ENCODE assay signal across 8 mouse cellular contexts in the genomic region with DNA sequence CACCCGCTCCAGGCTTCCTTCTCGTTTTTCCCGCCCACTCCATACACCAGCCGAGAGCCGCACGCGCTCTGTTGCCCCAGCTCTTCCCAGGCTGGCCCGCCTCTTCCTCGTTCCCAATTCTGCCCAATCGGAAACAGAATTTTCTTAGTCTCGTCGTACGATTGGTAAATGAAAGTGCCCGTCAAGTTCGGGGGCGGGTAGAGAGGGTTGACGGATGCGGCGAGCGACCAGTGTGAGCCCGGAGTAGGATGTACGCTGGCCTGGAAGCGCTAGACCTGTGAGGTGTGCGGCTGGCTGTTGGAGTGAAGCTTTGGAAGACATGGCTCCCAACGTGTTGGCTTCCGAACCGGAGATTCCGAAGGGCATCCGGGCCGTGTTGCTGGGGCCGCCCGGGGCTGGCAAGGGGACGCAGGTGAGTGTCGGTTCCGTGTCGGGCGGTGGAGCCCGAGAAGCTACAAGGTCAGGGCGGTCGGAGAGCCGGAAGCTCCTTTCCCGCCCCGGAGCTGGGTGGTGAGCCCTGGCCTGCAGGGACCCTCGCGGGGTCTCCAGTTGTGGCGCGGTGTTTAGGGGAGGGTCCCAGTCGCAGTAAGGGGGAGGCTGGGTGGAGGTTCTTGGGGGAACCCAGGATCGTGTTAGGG. TPM values are rescaled to one million over a fixed set of nuclear protein-coding genes. Genes with fewer than 3 reads are reported as not detected.
A peak's percentile ranks its signal among the peaks of the same experiment; 100 is the strongest.
DNase-seq lines count a peak whose midpoint lies in the region; ATAC-seq and TF ChIP-seq lines count a peak whose summit lies in the region.

No protein-coding gene starts in this region.

- under 1% methylated on average over 49 of the region's 49 CpGs for WGBS in heart, embryonic 12.5 days
- under 1% methylated on average over 49 of the region's 49 CpGs for WGBS in kidney, postnatal 0 days
- WGBS in liver, embryonic 11.5 days: under 1% methylated on average over 49 of the region's 49 CpGs
- under 1% methylated on average over 49 of the region's 49 CpGs for WGBS in stomach, embryonic 14.5 days

- H3K36me3 ChIP-seq in heart, embryonic 12.5 days: peaks cover 17% of the 10 kb centered on the region; the same call in 1 of the 2 replicates
- H3K36me3 ChIP-seq in kidney, postnatal 0 days (ENCODE audit: insufficient read depth, low read length): no peaks in the 10 kb centered on the region
- H3K36me3 ChIP-seq in liver, embryonic 11.5 days (ENCODE audit: control insufficient read depth, insufficient read depth, low read length): peaks cover 3% of the 10 kb centered on the region; the same call in 1 of the 2 replicates
- H3K36me3 ChIP-seq in stomach, embryonic 14.5 days (ENCODE audit: control insufficient read depth, insufficient read depth, low read length): no peaks in the 10 kb centered on the region

- H3K4me1 ChIP-seq in heart, embryonic 12.5 days (replicated peaks): peaks cover 45% of the 10 kb centered on the region
- 0 out of 2 replicates have a peak, but pooled peaks cover 12% of the 10 kb centered on the region for H3K4me1 ChIP-seq in kidney, postnatal 0 days (replicated peaks; ENCODE audit: insufficient read depth, low read length)
- H3K4me1 ChIP-seq in liver, embryonic 11.5 days (replicated peaks; ENCODE audit: control insufficient read depth, insufficient read depth, low read length): peaks cover 22% of the 10 kb centered on the region
- H3K4me1 ChIP-seq in stomach, embryonic 14.5 days (ENCODE audit: control insufficient read depth, insufficient read depth, low read length): peaks cover 24% of the 10 kb centered on the region

- H3K4me3 ChIP-seq in heart, embryonic 12.5 days: peak overlapping the region; percentile 83
- H3K4me3 ChIP-seq in kidney, postnatal 0 days (replicated peaks; ENCODE audit: low read depth, low read length): peak overlapping the region; percentile 67
- H3K4me3 ChIP-seq in liver, embryonic 11.5 days (ENCODE audit: low read depth, low read length): peak overlapping the region; percentile 71
- H3K4me3 ChIP-seq in stomach, embryonic 14.5 days (ENCODE audit: low read depth, low read length): peak overlapping the region; percentile 87

- TF ChIP-seq CTCF in kidney, postnatal 0 days (IDR thresholded peaks at IDR 0.05; ENCODE audit: low read depth): no peak

- DNase-seq in CD4-positive helper T cell, adult 2 months (ENCODE audit: low read depth, low spot score): peak; percentile 96
- DNase-seq in brain, embryonic 18.5 days (ENCODE audit: low read depth, low spot score): peak; percentile 95
- DNase-seq in kidney, postnatal 0 days (ENCODE audit: low spot score): peak; percentile 98
- DNase-seq in liver, embryonic 11.5 days (ENCODE audit: low spot score): peak; percentile 96
- DNase-seq in naive thymus-derived CD4-positive, alpha-beta T cell, adult 2 months (ENCODE audit: low read depth): peak; percentile 99

- peak; percentile 95 for ATAC-seq in erythroid progenitor cell, adult 5-6 weeks (replicated peaks; ENCODE audit: low FRiP score, poor library complexity, severe bottlenecking)
- ATAC-seq in heart, embryonic 12.5 days (ENCODE audit: insufficient number of reproducible peaks, low FRiP score): peak; percentile 99
- ATAC-seq in kidney, postnatal 0 days (replicated peaks; ENCODE audit: low FRiP score, low read depth): peak; percentile 98
- ATAC-seq in liver, embryonic 11.5 days (replicated peaks; ENCODE audit: low FRiP score): peak; percentile 100
- ATAC-seq in stomach, embryonic 14.5 days (ENCODE audit: insufficient number of reproducible peaks, insufficient read depth, low FRiP score, low read depth): peak; percentile 99

- H3K9me3 ChIP-seq in heart, embryonic 12.5 days (replicated peaks): no peaks in the 10 kb centered on the region
- no peaks in the 10 kb centered on the region for H3K9me3 ChIP-seq in kidney, postnatal 0 days (replicated peaks; ENCODE audit: low read length)
- no peaks in the 10 kb centered on the region for H3K9me3 ChIP-seq in liver, embryonic 11.5 days (ENCODE audit: control insufficient read depth, low read length)
- H3K9me3 ChIP-seq in stomach, embryonic 14.5 days (ENCODE audit: control insufficient read depth, low read depth, low read length): no peaks in the 10 kb centered on the region

- H3K27ac ChIP-seq in heart, embryonic 12.5 days (ENCODE audit: poor library complexity, severe bottlenecking): peak overlapping the region; percentile 75
- H3K27ac ChIP-seq in kidney, postnatal 0 days: peak overlapping the region; percentile 78
- H3K27ac ChIP-seq in liver, embryonic 11.5 days (ENCODE audit: low read depth, low read length): peak overlapping the region; percentile 51
- H3K27ac ChIP-seq in stomach, embryonic 14.5 days (ENCODE audit: low read length): peak overlapping the region; percentile 59; the same call in 1 of the 2 replicates

- H3K9ac ChIP-seq in heart, embryonic 12.5 days: peak overlapping the region; percentile 88
- H3K9ac ChIP-seq in kidney, postnatal 0 days (ENCODE audit: low read depth, low read length): peak overlapping the region; percentile 77
- H3K9ac ChIP-seq in liver, embryonic 11.5 days (ENCODE audit: low read depth, low read length): peak overlapping the region; percentile 81
- H3K9ac ChIP-seq in stomach, embryonic 14.5 days (replicated peaks; ENCODE audit: low read depth, low read length): peak overlapping the region; percentile 73

- peak overlapping the region; percentile 87 for H3K4me2 ChIP-seq in heart, embryonic 12.5 days
- peak overlapping the region; percentile 93 for H3K4me2 ChIP-seq in kidney, postnatal 0 days (ENCODE audit: low read length)
- H3K4me2 ChIP-seq in liver, embryonic 11.5 days: peak overlapping the region; percentile 98
- peak overlapping the region; percentile 81 for H3K4me2 ChIP-seq in stomach, embryonic 14.5 days (replicated peaks; ENCODE audit: low read depth, low read length)

- H3K27me3 ChIP-seq in heart, embryonic 12.5 days (replicated peaks): no peaks in the 10 kb centered on the region
- no peaks in the 10 kb centered on the region for H3K27me3 ChIP-seq in kidney, postnatal 0 days (ENCODE audit: insufficient read depth, low read length)
- H3K27me3 ChIP-seq in liver, embryonic 11.5 days (replicated peaks; ENCODE audit: control insufficient read depth, insufficient read depth, low read length): no peaks in the 10 kb centered on the region
- H3K27me3 ChIP-seq in stomach, embryonic 14.5 days (ENCODE audit: control insufficient read depth, insufficient read depth, low read length): no peaks in the 10 kb centered on the region

RNA-seq across cellular contexts. Expression of a gene that starts 1.4 kb away (rescaled TPM):
- 29.2 and 36.9 TPM in 2 replicates for total RNA-seq in erythroid progenitor cell, adult 5-6 weeks (2015; ENCODE audit: low replicate concordance)
- 25.0 and 34.1 TPM in 2 replicates for total RNA-seq in erythroid progenitor cell, adult 5-6 weeks (2017; ENCODE audit: low replicate concordance)
- 164 and 167 TPM in 2 replicates for polyA plus RNA-seq in heart, embryonic 12.5 days (2016; fragmentation: Nextera tagmentation; extraction: Ambion mirVana)
- 173 and 188 TPM in 2 replicates for polyA plus RNA-seq in kidney, postnatal 0 days (2015; fragmentation: Nextera tagmentation; extraction: Ambion mirVana)
- 235 and 256 TPM in 2 replicates for polyA plus RNA-seq in liver, embryonic 11.5 days (2014; fragmentation: Nextera tagmentation; extraction: Ambion mirVana)
- 123 and 127 TPM in 2 replicates for polyA plus RNA-seq in stomach, embryonic 14.5 days (2014; fragmentation: Nextera tagmentation; extraction: Ambion mirVana)

RNA-seq across cellular contexts. Expression of a gene that starts 30.9 kb away (rescaled TPM):
- 3.4 TPM in 1 of 2 replicates, not detected in the other for total RNA-seq in erythroid progenitor cell, adult 5-6 weeks (2015; ENCODE audit: low replicate concordance)
- not detected in 2 replicates for total RNA-seq in erythroid progenitor cell, adult 5-6 weeks (2017; ENCODE audit: low replicate concordance)
- 6.8 and 7.4 TPM in 2 replicates for polyA plus RNA-seq in heart, embryonic 12.5 days (2016; fragmentation: Nextera tagmentation; extraction: Ambion mirVana)
- polyA plus RNA-seq in kidney, postnatal 0 days (2015; fragmentation: Nextera tagmentation; extraction: Ambion mirVana): 21.5 and 23.0 TPM in 2 replicates
- 4.6 and 5.8 TPM in 2 replicates for polyA plus RNA-seq in liver, embryonic 11.5 days (2014; fragmentation: Nextera tagmentation; extraction: Ambion mirVana)
- 17.6 and 19.1 TPM in 2 replicates for polyA plus RNA-seq in stomach, embryonic 14.5 days (2014; fragmentation: Nextera tagmentation; extraction: Ambion mirVana)

Comparison
In these comparisons a context has a peak if more than half of its experiments do, and no peak if none do; other contexts are left out.
1. Peak in every context shown above with its lines: DNase-seq, ATAC-seq, H3K4me3 ChIP-seq and H3K27ac ChIP-seq.